Mouse (Mus musculus) skeletal muscle tissue, adult 2 months (tissue): Measurements from ENCODE around the gene Wdr73.

ENCODE experiments used
- DNase-seq: peaks from one replicate; pipeline ENCODE4 v3.0.0-alpha.2; 2012; ENCODE audit warnings: low read depth, low spot score

Gene Wdr73

GRCm38 (mm10) chr7:80894815-80895519, 6.1 kb downstream of the Wdr73 start:
- no peak for DNase-seq

GRCm38 (mm10) chr7:80894196-80894595, 6.9 kb downstream of the Wdr73 start:
- no peak for DNase-seq

GRCm38 (mm10) chr7:80893753-80894129, 7.3 kb downstream of the Wdr73 start:
- peak; percentile 36 for DNase-seq

DNA sequence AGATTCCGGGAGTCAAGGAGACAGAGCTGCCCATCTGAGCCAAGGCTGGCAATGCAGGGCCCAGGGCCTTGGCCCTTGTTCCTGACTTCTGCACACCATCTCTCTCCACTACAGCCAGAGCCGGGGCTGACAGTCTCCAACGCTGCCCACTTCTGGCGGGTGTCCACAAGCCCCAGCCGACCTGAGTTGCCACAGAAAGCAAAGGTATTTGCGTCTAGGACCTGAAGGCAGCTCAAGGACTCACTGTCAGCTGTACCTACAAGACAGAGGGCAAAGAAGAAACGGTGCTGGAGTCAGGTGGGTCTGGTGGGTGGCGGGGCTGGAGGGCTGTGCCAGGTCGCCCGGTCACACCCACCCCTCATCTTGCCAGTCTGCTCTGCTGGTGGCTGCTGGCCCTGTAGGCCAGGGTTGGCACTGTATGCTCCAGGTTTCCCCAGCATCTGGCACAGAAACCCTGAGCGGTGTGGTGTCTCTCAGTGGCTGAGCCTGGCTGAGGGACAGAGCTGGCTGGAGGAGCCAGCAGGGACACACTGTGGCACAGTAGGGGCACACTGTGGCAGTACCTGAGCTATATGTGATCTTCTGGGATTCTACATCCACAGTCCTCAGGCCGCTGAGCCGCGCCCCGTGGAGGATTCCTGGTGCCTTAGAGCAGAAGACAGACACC, 7.8 kb downstream of the Wdr73 start:
- DNase-seq: no peak

- DNase-seq: no peak
These were observed 11.2 kb downstream of the Wdr73 start for GRCm38 (mm10) chr7:80889841-80890241.

GRCm38 (mm10) chr7:80889021-80889511, 12.0 kb downstream of the Wdr73 start:
- DNase-seq: peak; percentile 57

- DNase-seq: no peak
These were observed 12.5 kb downstream of the Wdr73 start for GRCm38 (mm10) chr7:80888595-80888994.

- DNase-seq: no peak
These were observed 15.4 kb downstream of the Wdr73 start for GRCm38 (mm10) chr7:80885666-80886065.

DNA sequence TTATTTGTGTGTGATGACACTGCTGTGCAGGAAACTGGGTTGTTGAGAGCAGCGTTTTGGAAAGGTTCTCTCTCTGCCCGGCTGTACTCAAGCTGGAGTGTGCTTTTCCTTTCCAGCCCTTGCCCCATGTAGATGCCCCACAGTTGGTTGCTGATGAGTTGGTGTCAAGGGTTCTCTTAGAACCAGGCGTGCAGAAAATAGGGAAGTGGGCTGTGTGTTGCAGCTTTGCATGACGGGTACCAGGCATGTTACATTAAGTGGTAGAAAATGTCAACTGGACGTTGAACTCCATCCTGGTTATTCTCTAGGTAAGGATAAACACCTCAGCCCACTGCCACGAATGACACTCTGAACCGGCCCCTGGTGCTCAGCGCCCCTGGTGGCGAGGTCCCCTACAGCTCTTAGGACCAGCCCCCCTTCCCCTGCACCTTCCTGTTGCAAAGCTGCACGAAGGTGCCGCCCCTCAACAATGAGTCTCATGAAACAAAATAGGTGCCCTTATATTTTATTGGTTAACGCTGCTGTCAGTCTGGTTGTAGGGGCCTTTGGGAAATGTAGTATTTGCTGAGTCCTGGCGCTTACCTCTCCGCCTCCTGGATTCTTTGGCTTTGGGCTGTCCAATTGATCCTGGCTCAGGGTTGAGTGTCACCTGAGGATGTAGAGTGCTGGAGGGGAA, 18.1 kb downstream of the Wdr73 start:
- peak; percentile 61 for DNase-seq

DNA sequence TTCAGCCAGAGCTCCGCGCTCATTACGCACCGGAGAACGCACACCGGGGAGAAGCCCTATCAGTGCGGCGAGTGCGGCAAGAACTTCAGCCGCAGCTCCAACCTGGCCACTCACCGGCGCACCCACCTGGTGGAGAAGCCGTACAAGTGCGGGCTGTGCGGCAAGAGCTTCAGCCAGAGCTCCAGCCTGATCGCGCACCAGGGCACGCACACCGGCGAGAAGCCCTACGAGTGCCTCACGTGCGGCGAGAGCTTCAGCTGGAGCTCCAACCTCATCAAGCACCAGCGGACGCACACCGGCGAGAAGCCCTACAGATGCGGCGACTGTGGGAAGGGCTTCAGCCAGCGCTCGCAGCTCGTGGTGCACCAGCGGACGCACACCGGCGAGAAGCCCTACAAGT, 25.3 kb downstream of the Wdr73 start:
- no peak for DNase-seq

DNA sequence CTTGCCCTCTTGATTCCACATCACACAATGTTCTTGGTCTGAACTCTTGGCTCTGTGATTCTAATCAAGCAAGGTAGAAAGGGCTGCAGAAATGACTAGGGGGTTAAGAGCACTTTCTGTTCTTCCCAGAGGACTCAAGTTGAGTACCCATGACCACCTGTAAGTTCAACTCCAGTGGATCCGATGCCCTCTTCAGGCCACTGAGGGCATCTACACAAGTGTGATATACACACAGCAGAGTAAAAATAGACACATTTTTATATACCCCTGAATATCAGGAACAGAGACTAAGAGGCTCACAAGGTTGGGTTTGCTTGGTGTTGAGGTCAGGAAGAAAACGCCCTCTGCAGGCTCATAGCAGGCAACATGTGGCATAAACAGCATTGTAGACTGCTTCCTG, 27.4 kb downstream of the Wdr73 start:
- no peak for DNase-seq

DNA sequence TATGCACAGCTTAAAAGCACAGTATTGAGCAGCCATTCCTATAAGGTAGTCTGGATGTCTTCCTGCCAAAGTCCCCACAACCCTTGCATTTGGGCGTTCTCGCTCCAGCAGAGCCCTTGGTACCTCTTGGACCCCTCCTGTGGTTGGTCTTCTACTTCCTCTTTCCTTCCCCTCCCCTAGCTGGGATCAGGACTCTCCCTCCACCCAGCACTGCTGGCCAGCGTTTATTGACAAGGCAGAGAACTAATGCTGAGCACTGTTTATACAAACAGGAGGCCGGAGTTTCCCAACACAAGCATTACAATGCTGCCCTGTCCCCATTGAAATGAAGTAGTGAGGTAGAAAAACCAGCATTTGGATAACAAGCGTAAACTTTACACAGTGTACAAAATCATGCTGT, 28.0 kb downstream of the Wdr73 start:
- DNase-seq: no peak

GRCm38 (mm10) chr7:80868686-80869085, 32.4 kb downstream of the Wdr73 start:
- no peak for DNase-seq

DNA sequence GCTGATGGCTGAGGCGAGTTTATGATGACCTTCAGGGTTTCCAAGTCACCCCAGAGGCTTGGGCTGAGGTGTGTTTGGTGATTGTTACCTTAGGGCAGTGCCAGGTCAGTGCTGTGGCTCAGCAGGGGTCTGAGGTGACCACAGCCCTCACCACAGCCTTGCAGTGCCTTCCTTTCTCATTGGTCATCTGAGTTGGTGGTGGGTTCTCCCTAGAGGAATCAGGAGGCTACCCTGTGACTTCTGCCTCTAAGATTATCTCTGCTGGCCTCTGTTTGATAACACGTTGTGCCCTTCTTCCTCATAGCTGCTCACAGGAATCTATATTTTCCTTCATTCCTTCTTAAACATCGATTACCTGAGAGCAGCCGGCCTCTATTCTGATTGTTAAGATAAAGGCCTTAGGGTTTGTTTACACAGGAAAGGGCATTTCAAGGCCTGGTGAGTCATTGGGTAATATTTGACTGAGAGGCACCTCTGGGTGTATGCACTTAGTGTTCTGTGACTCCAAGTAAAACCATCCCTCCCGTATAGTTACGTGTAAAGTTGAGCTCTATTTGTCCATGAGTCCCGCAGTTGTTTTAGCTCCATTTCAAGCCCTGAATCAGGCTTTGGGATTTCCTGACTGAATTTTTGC, 34.4 kb downstream of the Wdr73 start:
- no peak for DNase-seq

- DNase-seq: no peak
These were observed 35.5 kb downstream of the Wdr73 start for GRCm38 (mm10) chr7:80865521-80865920.

GRCm38 (mm10) chr7:80864831-80865230, 36.2 kb downstream of the Wdr73 start:
- DNase-seq: no peak

DNA sequence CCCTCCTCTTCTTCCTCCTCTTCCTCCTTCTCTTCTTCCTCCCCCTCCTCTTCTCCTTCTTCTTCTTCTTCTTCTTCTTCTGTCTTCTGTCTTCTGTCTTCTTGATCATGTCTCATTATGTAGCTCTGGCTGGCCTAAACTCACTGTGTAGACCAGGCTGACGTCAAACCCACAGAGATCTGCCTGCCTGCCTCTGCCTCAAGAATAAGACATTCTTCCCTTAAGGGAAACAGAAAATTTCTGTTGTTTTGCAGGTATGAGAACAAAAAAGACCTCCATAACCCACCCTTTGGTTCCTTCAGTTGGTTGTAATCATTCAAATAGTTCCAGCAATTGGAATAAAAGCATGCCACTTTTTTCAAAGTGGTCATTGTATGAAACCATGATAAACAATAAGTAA, 36.9 kb downstream of the Wdr73 start:
- DNase-seq: no peak

DNA sequence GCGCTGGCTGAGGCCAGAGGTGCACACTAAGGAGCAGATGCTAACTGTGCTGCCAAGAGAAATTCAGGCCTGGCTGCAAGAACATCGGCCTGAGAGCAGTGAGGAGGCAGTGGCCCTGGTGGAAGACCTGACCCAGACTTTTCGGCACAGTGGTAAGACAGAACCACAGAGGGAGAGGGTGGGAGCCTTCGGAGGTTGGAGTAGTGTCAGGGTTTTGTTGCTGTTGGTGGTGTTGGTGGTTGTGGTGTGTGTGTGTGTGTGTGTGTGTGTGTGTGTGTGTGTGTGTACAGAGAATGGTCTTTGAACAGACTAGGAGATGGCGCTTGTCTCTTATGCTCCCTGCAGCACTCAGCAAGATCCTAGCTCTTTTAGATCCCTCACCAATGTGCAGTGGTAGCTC, 37.5 kb downstream of the Wdr73 start:
- no peak for DNase-seq

DNA sequence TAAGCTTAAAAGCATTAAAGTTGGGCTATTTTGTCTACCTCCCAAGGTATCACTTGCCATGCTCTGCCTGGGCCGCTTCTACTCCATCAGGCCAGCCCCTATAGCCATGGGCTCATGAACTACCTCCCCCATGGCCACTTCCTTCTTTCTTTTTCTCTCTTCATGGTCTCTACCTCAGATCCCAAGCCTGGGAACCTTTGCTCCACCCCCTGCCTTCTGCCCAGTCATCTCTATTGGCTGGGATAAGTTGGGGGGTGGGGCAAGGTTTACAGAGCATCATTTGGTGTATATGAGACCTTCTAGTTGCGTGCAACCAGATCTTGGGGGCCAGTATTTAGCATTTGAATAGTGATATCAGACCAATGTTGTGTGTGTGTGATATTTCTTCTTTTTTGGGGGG, 38.6 kb downstream of the Wdr73 start:
- DNase-seq: no peak

DNA sequence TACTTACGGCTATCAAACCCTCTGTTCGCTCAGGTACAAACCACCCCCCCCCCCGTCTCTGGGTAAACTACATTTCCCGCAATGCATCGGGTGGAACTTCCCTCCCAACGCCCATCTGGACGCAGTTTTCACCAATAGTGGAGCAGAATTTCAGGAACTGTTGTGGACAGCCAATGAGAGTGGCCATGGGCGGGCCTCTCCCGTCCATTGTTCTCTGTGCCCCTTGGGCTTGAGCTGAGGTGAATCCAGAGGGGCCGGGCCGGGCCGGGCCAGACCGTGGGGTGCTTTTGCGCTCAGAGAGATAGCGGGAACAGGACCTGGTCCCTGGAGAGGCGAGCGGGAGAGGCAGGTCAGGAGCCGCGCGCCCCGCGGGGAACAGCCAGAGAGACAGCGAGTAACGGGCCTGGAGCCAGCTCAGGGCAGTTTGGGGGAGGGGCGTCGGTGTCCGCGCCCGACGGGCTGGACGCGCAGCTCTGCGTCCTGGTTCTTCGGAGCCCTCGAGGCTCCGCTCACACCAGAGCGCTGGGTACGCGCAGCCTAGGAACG, 40.3 kb downstream of the Wdr73 start, which contains the start of gene Zscan2:
Gene Zscan2 (plus strand): TSS at position 192 of the 546 bp plus-strand sequence.
- peak; percentile 85 for DNase-seq

DNA sequence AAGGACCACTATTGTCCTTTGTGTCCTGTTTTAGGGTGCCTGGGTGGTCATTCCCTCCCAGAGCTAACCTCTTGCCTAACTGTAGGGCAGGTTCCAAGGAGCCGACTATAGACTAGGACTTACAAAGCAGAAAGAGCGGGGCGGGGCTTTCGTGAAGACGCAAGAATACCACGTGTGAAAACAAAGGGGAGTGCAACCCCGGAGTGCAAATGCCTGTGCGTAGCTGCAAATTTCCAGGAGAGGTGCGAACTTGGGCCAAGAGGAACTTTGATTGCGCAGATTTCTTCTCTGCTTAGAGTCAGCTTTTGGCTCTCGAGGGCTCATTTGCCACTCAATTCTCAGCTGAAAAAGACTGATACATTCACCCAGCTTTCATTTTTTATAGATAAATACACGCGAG, 40.8 kb downstream of the Wdr73 start:
- DNase-seq: peak; percentile 24

GRCm38 (mm10) chr7:80857181-80857580, 43.9 kb downstream of the Wdr73 start:
- peak; percentile 49 for DNase-seq
